Mouse (Mus musculus): ENCODE results near the gene Rftn1.

GRCm38 (mm10) chr17:50183300-50183699, 7.2 kb downstream of the Rftn1 start:
- TF ChIP-seq CTCF (IDR thresholded peaks at IDR 0.05) (no peak), POLR2A (IDR thresholded peaks at IDR 0.05; ENCODE audit: insufficient read depth, low read depth, low read length) (no peak), EP300 (IDR thresholded peaks at IDR 0.05; ENCODE audit: insufficient read depth, low read depth, low read length) (no peak)
